Mouse (Mus musculus): ENCODE data around the gene Galnt9. TPM values are rescaled to one million over a fixed set of nuclear protein-coding genes. Genes with fewer than 3 reads are reported as not detected.

Galnt9 gene
- polyA plus RNA-seq (2012; rRNA removed) = 0.14 and 0.17 TPM in 2 replicates

DNA sequence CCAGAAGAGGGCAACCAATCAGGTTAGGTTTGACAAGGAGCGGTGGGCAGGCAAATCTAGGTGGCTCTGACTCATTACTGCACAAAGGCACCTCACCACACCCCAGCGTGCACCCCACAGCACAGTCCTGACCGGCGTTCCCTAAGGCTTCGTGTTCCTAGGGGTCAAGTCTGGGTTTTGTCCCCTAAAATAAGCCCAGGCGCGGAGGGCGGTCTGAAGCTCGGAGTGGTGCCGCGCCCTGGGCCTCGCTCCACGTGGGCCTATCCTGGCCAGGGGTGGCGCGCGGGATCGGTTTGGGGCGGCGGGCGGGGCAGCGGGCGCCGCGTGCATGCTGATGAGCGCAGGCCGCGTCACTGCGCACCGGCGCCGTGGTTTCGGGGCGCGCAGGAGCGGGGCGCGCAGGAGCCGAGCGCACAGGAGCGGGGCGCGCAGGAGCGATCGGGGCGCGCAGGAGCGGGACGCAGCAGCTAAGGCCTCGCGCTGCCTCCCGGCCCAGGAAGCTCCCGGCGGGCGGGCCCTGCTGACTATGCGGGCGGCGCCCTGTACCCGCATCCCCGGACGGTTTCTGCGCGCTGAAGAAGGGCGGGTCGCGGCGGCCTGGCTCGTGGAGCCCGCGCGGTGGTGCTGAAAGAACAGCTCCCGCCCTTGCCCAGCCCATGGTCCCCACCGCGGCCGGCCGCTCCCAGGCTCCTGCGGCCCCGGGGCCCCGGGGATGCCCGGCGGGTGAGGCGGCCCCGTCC lies at the start of gene Galnt9:
Galnt9 (plus strand) TSS at position 405 of the 740 bp plus-strand sequence.

DNA sequence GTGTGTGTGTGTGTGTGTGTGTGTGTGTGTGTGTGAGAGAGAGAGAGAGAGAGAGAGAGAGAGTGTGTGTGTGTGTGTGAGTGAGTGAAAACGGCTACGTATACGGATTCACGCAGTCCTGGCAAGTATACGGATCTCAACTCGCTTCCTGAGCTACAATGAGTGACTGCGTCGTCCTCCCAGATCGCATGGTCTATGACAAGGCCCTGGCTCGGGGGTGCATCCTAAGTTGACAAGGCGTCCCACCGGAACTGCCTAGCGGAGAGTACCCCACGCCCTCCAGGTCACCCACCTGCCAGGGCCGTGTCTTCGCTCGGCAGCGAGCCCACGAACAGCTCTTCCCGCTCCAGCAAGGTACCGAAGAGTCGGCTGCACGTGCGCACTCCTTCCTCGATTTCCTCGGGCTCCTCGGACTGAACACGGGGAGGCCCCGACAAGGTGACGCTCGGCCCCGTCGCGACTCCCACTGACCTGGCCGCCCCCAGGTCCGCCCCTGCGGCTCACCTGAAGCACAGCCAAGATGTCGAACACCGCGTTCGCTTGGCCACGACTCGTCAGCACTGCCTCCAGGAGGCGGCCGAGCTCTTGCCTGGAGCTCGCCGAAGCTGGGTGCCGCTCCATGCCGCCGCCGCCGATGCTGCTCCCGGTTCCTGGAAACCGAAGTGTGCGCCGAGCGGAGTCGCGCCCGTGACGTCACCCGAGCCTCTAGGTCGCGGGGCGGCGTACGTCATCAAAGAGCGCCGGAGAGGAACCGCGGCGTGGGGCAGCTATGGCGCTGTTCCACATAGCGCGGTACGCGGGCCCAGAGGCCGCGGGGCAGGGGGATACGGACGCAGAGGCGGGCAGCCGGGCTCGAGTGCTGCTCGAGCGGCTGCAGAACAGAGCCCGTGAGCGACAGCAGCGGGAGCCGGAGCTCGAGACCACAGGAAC lies 108.8 kb downstream of the Galnt9 start, which contains the start of the genes Noc4l and Ddx51:
Noc4l (minus strand) TSS at position 699 of the 930 bp plus-strand sequence.
Ddx51 (plus strand) TSS at position 733 of the 930 bp plus-strand sequence.

Other genes starting within 250 kb of the Galnt9 start
- 0.13 and 0.16 TPM in 2 replicates for gene P2rx2, start 201.1 kb upstream of the Galnt9 start, polyA plus RNA-seq (2012; rRNA removed)
- gene Lrcol1, start 199.6 kb upstream of the Galnt9 start, polyA plus RNA-seq (2012; rRNA removed) = not detected in 2 replicates
- gene Fbrsl1, start 95.9 kb upstream of the Galnt9 start, polyA plus RNA-seq (2012; rRNA removed) = 7.4 and 8.3 TPM in 2 replicates
- gene Noc4l, start 109.1 kb downstream of the Galnt9 start, polyA plus RNA-seq (2012; rRNA removed) = 24.2 and 27.3 TPM in 2 replicates
- gene Ddx51, start 109.1 kb downstream of the Galnt9 start, polyA plus RNA-seq (2012; rRNA removed) = 5.2 and 6.2 TPM in 2 replicates
- gene Ep400, start 226.4 kb downstream of the Galnt9 start, polyA plus RNA-seq (2012; rRNA removed) = 9.9 and 11.2 TPM in 2 replicates
- gene Pus1, start 236.3 kb downstream of the Galnt9 start, polyA plus RNA-seq (2012; rRNA removed) = 19.2 and 21.6 TPM in 2 replicates

All from liver, embryonic 18 days (tissue).